Mouse (Mus musculus) cerebellum, adult 2 months (tissue): Measurements from ENCODE around the gene Rab7.
"Not testable (repeated sequence)": the region's sequence is repeated elsewhere in the genome, so short reads cannot be mapped to it uniquely, and the experiment has no call there.

Experiments used
- CTCF ChIP-seq: fragments of 200-500 bp; IDR thresholded peaks from 2 replicates; pipeline ENCODE4 v1.5.1; 2011; ENCODE audit warnings: low read depth, mild to moderate bottlenecking, control low read depth, low read length, moderate library complexity, borderline replicate concordance; ENCODE audit not compliant: insufficient read depth
- POLR2A ChIP-seq: fragments of 200-500 bp; IDR thresholded peaks from 2 replicates; pipeline ENCODE4 v1.6.1; 2011; ENCODE audit warnings: low read length, control low read depth, borderline replicate concordance; ENCODE audit not compliant: insufficient read depth

DNA sequence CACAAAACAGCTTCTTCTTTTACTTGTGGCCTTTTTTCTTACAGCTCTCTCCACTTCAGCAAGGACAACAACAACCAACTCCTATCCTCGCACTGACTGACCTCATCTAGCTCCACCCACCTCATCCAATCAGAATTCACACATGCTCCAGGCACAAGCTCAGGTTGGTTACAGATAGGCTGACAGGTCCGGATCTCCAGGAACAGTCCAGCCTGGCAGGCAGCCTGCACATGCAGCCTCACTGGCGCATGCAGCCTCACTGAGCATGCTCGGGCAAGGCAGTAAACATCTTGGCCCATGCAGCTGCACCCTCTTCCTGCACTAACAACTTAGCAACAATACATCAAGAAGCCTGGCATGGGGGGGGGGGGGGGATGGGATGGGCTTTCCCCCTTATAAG lies 82.6 kb downstream of the Rab7 start:
- TF ChIP-seq CTCF, POLR2A: not testable (repeated sequence)
